8 mouse cellular contexts compared by ENCODE assay signal in genomic region chr13:41000926-41001639, GRCm38 (mm10). TPM values are rescaled to one million over a fixed set of nuclear protein-coding genes. Genes with fewer than 3 reads are reported as not detected.
A peak's percentile ranks its signal among the peaks of the same experiment; 100 is the strongest.
DNase-seq lines count a peak whose midpoint lies in the region; ATAC-seq and TF ChIP-seq lines count a peak whose summit lies in the region.

TSS of gene Pak1ip1 (plus strand) at chr13:41001023.

- peak within 1 kb of the TSS; percentile 99 for H3K27ac ChIP-seq in embryonic facial prominence, embryonic 13.5 days
- H3K27ac ChIP-seq in heart, adult 2 months = peak within 1 kb of the TSS; percentile 99
- H3K27ac ChIP-seq in limb, embryonic 13.5 days = peak within 1 kb of the TSS; percentile 94
- H3K27ac ChIP-seq in midbrain, embryonic 16.5 days (ENCODE audit: low read length) = peak within 1 kb of the TSS; percentile 97

- 0 out of 2 replicates have a peak, but pooled peaks cover 1% of the 10 kb centered on the region for H3K79me2 ChIP-seq in heart, adult 2 months (replicated peaks; ENCODE audit: control insufficient read depth, insufficient read depth, low read length)

- no peak for TF ChIP-seq CTCF in heart, adult 2 months (IDR thresholded peaks at IDR 0.05)

- peak; percentile 55; the same call in 1 of the 2 replicates for TF ChIP-seq EP300 in heart, adult 2 months (IDR thresholded peaks at IDR 0.05; ENCODE audit: insufficient read depth, low read depth, low read length)

- peaks cover 20% of the 10 kb centered on the region for H3K36me3 ChIP-seq in embryonic facial prominence, embryonic 13.5 days
- no peaks in the 10 kb centered on the region for H3K36me3 ChIP-seq in heart, adult 2 months (ENCODE audit: control insufficient read depth, insufficient read depth, low read length)
- peaks cover 23% of the 10 kb centered on the region for H3K36me3 ChIP-seq in limb, embryonic 13.5 days
- peaks cover 14% of the 10 kb centered on the region for H3K36me3 ChIP-seq in midbrain, embryonic 16.5 days (ENCODE audit: control insufficient read depth, insufficient read depth, low read length)

- peak; percentile 92 for DNase-seq in 3134 (ENCODE audit: extremely low read depth, insufficient read length, low spot score)
- DNase-seq in adrenal gland, postnatal 36 days = peak; percentile 93 to 95
- DNase-seq in heart, adult 2 months = peak; percentile 95 to 96
- peak; percentile 90 to 91 for DNase-seq in kidney, adult 8-10 months
- DNase-seq in spleen, postnatal 10 days (ENCODE audit: low spot score in 2 of 2) = peak; percentile 94

- H3K9me3 ChIP-seq in embryonic facial prominence, embryonic 13.5 days = no peaks in the 10 kb centered on the region
- no peaks in the 10 kb centered on the region for H3K9me3 ChIP-seq in limb, embryonic 13.5 days
- H3K9me3 ChIP-seq in midbrain, embryonic 16.5 days (replicated peaks; ENCODE audit: control insufficient read depth, low read length, poor library complexity, severe bottlenecking) = no peaks in the 10 kb centered on the region

- H3K4me3 ChIP-seq in embryonic facial prominence, embryonic 13.5 days = peak within 1 kb of the TSS; percentile 78
- H3K4me3 ChIP-seq in heart, adult 2 months = peak within 1 kb of the TSS; percentile 92
- peak within 1 kb of the TSS; percentile 96 for H3K4me3 ChIP-seq in limb, embryonic 13.5 days
- H3K4me3 ChIP-seq in midbrain, embryonic 16.5 days (ENCODE audit: low read depth, low read length) = peak within 1 kb of the TSS; percentile 80

- H3K4me1 ChIP-seq in embryonic facial prominence, embryonic 13.5 days = peaks cover 9% of the 10 kb centered on the region
- peaks cover 4% of the 10 kb centered on the region for H3K4me1 ChIP-seq in heart, adult 2 months (ENCODE audit: control insufficient read depth, insufficient read depth, low read length)
- H3K4me1 ChIP-seq in limb, embryonic 13.5 days = peaks cover 12% of the 10 kb centered on the region
- H3K4me1 ChIP-seq in midbrain, embryonic 16.5 days (ENCODE audit: control insufficient read depth, insufficient read depth, low read length) = peaks cover 13% of the 10 kb centered on the region

- intact Hi-C loops in heart, adult 2 months (cut with DNase I) = loop anchor here (1.0 kb wide), 1 partner anchor 15 kb away; the partner anchor contains the start of gene Tmem14c

- no peaks in the 10 kb centered on the region for H3K27me3 ChIP-seq in embryonic facial prominence, embryonic 13.5 days
- no peaks in the 10 kb centered on the region for H3K27me3 ChIP-seq in heart, adult 2 months (ENCODE audit: control insufficient read depth, insufficient read depth, low read length)
- no peaks in the 10 kb centered on the region for H3K27me3 ChIP-seq in limb, embryonic 13.5 days
- no peaks in the 10 kb centered on the region for H3K27me3 ChIP-seq in midbrain, embryonic 16.5 days (ENCODE audit: control insufficient read depth, insufficient read depth, low read depth, low read length)

- ATAC-seq in embryonic facial prominence, embryonic 13.5 days (ENCODE audit: insufficient number of reproducible peaks, insufficient read depth, low FRiP score, low TSS enrichment, low read depth) = peak; percentile 90
- ATAC-seq in limb, embryonic 13.5 days (ENCODE audit: low FRiP score, low read depth) = peak; percentile 97
- peak; percentile 97 for ATAC-seq in midbrain, embryonic 16.5 days

- under 1% methylated on average over 58 of the region's 58 CpGs for WGBS in embryonic facial prominence, embryonic 13.5 days
- WGBS in heart, adult 2 months = under 1% methylated on average over 58 of the region's 58 CpGs
- WGBS in limb, embryonic 13.5 days = under 1% methylated on average over 58 of the region's 58 CpGs
- WGBS in midbrain, embryonic 16.5 days = under 1% methylated on average over 58 of the region's 58 CpGs

- peak within 1 kb of the TSS; percentile 82 for H3K9ac ChIP-seq in embryonic facial prominence, embryonic 13.5 days
- peak within 1 kb of the TSS; percentile 90 for H3K9ac ChIP-seq in heart, adult 2 months (ENCODE audit: low read depth, low read length)
- peak within 1 kb of the TSS; percentile 91 for H3K9ac ChIP-seq in limb, embryonic 13.5 days
- H3K9ac ChIP-seq in midbrain, embryonic 16.5 days (ENCODE audit: low read depth, low read length) = peak within 1 kb of the TSS; percentile 93

- peak; percentile 67; the same call in 1 of the 2 replicates for TF ChIP-seq POLR2A in heart, adult 2 months (IDR thresholded peaks at IDR 0.05; ENCODE audit: insufficient read depth, low read depth, low read length)

- H3K4me2 ChIP-seq in embryonic facial prominence, embryonic 13.5 days = peak within 1 kb of the TSS; percentile 85
- H3K4me2 ChIP-seq in limb, embryonic 13.5 days (replicated peaks) = peak within 1 kb of the TSS; percentile 90
- peak within 1 kb of the TSS; percentile 96 for H3K4me2 ChIP-seq in midbrain, embryonic 16.5 days (ENCODE audit: low read length)

RNA-seq across cellular contexts. Expression of gene Pak1ip1, which starts in this region (rescaled TPM):
- total RNA-seq in adrenal gland, postnatal 36 days (2021) = 10 to 100 TPM; 62.7 to 63.9 TPM
- 56.3 and 56.6 TPM in 2 replicates for polyA plus RNA-seq in embryonic facial prominence, embryonic 13.5 days (2015; fragmentation: Nextera tagmentation; extraction: Ambion mirVana)
- 10 to 100 TPM; 26.7 to 27.5 TPM for total RNA-seq in heart, adult 2 months (2021)
- 21.2 and 22.5 TPM in 2 replicates for polyA plus RNA-seq in heart, adult 2 months (2012; rRNA removed)
- 50.3 and 53.1 TPM in 2 replicates for polyA plus RNA-seq in limb, embryonic 13.5 days (2015; fragmentation: Nextera tagmentation; extraction: Ambion mirVana)
- polyA plus RNA-seq in midbrain, embryonic 16.5 days (2015; fragmentation: Nextera tagmentation; extraction: Ambion mirVana) = 53.9 and 64.8 TPM in 2 replicates

Comparison
In these comparisons a context has a peak if more than half of its experiments do, and no peak if none do; other contexts are left out.
1. Peak in every context shown above with its lines: DNase-seq, ATAC-seq, H3K4me3 ChIP-seq and H3K27ac ChIP-seq.